Mouse (Mus musculus) CD8-positive naive resting alpha-beta T cell, adult 57 days (primary cell): ENCODE results near the gene Bcl2l12. TPM values are rescaled to one million over a fixed set of nuclear protein-coding genes. Genes with fewer than 3 reads are reported as not detected.

Experiments used
- total RNA-seq: library from RNA; stranded (reverse); gene quantifications from one replicate; pipeline ENCODE4 v1.2.4, GENCODE M21; 2023

Gene Bcl2l12
- total RNA-seq: 20.4 TPM

DNA sequence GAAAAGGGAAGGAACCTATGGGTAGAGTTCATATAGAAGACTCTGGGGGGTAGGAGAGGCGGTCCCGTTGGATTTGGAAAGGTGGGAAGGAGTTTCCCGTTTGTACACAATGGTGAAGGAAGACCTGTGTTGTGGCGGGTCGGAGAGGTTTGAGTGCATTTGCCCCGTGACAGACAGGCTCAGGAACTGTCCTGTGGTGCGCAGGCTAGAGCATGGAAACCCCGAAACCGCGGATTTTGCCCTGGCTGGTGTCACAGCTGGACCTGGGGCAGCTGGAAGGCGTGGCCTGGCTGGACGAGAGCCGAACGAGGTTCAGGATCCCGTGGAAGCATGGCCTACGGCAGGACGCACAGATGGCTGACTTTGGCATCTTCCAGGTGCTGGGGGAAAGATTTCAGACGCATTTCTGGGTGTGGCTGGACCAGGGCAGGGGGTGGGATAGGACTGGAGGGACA is at the start of gene Bcl2l12:
Gene Bcl2l12 (minus strand): TSS at position 212 of the 455 bp plus-strand sequence.

DNA sequence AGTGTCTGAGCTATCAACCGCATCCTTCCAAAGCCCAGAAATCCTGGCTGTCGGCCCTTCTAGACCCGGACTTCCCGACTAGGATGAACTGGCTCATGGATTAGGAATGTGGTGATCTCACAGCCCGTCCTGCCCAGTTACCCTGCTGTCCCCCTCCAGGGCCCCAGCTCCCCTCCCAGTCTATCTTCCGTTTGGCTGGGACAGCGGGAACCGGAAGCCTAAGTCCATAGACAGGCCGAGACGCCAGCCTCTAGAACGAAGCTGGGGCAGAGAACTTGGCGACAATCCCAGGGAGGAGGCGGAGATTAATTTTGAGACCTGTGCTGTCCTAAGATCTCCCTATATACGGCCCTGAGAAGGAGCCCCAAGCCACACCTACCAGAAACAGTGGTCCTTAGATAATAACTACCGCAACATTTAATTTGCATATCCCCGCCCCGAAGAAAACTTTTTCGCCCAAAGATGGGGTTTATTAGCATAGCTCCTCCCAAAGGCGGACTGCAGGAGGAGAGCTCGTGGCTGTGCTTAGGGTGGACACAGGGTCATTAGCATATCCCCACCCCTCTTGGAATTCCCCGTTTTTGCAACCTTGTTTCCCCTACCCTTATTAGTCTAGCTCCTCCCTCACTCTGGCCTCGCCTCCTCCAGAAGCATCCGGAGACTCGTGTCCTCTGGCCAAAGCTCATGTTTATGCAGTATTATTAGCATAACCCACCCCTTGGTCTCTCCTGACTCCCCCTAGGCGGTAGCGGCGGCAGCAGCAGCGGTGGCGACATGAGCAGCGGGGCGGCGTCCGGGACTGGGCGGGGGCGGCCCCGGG is 18.9 kb upstream of the Bcl2l12 start, which contains the start of gene Rras:
Gene Rras (plus strand): TSS at position 720 of the 820 bp plus-strand sequence.

DNA sequence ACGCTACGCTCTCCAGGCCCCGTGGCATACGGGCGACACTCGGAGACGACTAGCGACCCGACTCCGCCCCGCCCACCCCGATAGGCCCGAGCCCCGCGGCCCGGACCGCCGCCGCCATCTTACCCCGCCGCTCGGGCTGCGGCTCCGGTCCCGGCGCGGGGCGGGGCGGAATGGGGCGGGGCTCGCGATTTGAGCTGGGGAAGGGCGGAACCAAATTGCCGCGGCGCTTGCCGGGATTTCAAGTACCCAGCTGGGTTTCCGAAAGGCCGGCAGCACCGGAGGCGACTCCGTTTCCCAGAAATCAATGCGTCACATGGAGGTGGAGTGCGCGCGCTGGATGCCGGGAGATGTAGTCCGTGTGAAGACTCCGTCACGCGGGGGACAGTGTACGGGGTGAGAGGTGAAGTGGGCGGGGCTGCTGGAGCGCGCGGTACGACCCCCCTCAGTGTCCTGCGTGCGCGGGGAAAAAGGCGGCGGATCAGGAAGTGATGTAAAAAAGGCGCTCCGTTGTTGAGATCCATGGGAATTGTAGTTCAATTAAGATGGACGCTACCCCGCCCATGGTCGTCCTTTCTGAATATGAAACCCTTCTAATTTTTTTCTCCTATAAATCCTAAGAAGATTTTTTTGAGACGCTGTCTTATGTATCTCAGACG is 17.6 kb upstream of the Bcl2l12 start, which contains the start of gene Scaf1:
Gene Scaf1 (minus strand): TSS at position 407 of the 656 bp plus-strand sequence.

DNA sequence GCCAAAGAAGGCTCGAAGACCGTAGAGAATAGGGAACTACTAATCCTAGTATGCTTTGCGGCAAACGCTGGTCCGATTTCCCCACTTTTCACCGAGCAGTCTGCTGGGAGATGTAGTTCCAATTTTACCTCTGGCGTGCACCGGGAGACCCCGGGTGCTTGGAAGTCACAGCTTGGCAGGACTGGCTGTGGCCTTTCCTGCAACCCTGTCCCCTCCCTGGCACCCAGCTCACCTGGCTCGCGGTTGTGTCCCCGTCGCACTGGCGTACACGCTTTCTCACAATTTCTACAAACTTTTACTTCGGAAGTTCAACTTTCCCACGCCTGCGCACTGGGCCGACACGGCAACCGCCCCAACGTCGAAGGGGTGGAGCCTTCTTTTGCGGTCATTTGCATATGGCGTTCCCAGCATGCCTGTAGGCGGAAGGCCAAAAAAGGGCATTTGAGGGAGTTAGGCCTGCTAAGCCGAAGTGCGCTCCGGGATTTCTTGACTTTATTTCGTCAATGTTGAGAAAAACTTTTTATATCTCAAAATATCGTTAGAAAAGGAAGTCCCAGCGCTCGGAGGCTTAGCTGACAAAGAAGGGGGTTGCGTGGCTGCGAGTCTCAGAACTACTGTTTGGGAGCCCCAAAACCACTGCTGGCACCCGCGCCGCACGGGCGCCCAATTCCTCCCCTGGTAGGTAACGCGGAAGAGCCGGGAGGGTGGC is 1.1 kb downstream of the Bcl2l12 start, which contains the start of gene Irf3:
Gene Irf3 (plus strand): TSS at position 418 of the 709 bp plus-strand sequence.

DNA sequence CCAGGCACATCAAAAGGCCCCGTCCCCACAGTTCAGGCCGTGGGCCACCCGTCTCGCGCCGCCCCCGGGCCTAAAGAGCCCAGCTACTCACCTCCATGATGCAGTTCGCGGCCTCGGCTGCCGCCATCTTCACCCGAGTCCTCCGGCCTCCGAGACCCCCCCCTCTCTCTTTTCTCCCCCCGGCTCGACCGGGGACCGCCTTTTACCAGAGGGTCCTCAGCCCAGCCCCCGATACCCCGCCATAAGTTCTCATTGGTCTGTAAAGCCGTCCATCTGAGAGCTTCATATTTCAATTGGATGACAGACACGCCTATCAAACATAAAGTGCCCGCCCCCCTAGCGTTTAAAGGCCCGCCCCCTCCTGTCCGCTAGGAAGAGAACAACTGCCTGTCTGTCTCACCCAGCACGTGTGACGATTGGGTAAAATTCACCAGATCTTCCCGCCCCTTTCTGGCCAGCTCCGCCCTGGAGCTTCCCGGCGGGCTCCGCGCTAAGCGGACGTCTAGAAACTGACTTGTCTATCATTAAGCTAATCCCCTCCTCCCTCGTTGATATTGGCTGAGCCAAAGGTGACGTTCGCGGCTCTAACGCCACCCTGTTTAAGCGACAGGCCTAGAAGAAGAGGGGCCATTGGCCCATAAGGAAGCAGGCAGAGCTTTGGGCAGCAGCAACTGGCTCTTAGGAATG is 12.2 kb downstream of the Bcl2l12 start, which contains the start of gene Prmt1:
Gene Prmt1 (minus strand): TSS at position 377 of the 687 bp plus-strand sequence.

DNA sequence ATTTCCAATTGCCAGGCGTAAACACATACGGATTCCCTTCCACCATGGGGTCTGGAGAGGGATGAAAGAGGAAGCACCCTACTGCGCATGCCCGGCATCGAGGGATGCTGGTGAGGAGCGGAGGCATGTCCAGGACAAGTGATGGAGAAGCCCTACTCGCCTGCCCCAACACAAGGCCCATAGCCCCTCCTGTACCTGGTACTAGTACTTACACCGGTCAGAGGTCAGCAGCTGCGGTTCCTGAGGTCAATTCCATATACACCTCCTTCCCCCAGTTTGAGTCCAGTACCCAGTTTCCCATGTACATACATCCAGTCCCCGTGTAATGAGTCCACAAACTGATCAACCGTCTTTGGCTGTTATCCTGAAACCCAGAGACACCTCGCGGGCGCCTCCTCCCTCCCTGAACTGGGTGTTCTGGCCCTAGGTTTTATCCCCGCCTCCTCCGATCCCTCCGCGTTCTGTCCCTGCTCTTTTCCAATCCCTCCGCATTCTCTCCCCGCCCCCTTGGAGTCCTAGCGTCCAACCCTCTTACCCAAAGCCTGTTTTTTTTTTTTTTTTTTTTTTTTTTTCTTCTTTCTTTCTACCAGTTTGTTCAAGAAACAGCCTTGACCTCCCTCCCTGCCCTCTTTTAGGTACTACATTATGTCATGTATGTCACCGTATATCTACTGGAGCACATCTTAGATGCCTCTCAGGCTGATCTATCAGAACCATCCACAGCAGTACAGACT is 24.0 kb downstream of the Bcl2l12 start, which contains the start of gene Cpt1c:
Gene Cpt1c (minus strand): TSS at position 469 of the 734 bp plus-strand sequence.

DNA sequence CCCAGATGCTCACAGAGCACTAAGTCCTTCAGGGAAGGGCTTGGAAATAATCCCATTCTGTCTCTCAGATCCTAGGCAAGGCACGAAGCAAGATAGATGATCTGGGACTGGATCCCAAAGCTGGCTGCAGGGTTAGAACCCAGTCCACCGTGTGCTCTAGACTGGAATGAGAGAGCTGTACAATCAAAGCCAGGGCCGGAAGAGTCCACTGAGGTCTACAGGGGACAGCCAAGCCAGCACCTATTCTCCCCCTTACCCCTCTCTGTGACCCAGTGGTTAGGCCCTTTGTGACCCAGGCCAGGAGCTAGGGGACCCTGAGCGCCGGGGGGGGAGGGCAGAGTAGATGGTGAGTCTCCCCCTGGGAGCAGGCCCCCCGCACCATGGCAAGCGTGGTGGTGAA is 55.6 kb downstream of the Bcl2l12 start, which contains the start of gene Tsks:
Gene Tsks (plus strand): TSS at position 301 of the 400 bp plus-strand sequence.

Other genes starting within 250 kb of the Bcl2l12 start
- gene Zfp473, start 247.7 kb downstream of the Bcl2l12 start, total RNA-seq: 1.3 TPM
- gene Nup62, start 182.6 kb downstream of the Bcl2l12 start, total RNA-seq: 45.1 TPM
- 14.0 TPM for gene Il4i1, start 182.3 kb downstream of the Bcl2l12 start, total RNA-seq
- 4.8 TPM for gene Atf5, start 182.1 kb downstream of the Bcl2l12 start, total RNA-seq
- gene Akt1s1, start 149.7 kb downstream of the Bcl2l12 start, total RNA-seq: 47.0 TPM
- 80.3 TPM for gene Tbc1d17, start 149.6 kb downstream of the Bcl2l12 start, total RNA-seq
- 46.8 TPM for gene Pnkp, start 141.6 kb downstream of the Bcl2l12 start, total RNA-seq
- 26.6 TPM for gene Ptov1, start 128.9 kb downstream of the Bcl2l12 start, total RNA-seq
- gene Med25, start 106.0 kb downstream of the Bcl2l12 start, total RNA-seq: 62.0 TPM
- 23.6 TPM for gene Fuz, start 102.6 kb downstream of the Bcl2l12 start, total RNA-seq
- 88.4 TPM for gene Ap2a1, start 69.2 kb downstream of the Bcl2l12 start, total RNA-seq
- not detected for gene Tsks, start 55.5 kb downstream of the Bcl2l12 start, total RNA-seq
- gene Cpt1c, start 23.9 kb downstream of the Bcl2l12 start, total RNA-seq: not detected
- 147 TPM for gene Prmt1, start 12.1 kb downstream of the Bcl2l12 start, total RNA-seq
- 127 TPM for gene Irf3, start 1.1 kb downstream of the Bcl2l12 start, total RNA-seq
- gene Scaf1, start 17.7 kb upstream of the Bcl2l12 start, total RNA-seq: 77.3 TPM
- 11.4 TPM for gene Rras, start 19.2 kb upstream of the Bcl2l12 start, total RNA-seq
- 65.4 TPM for gene Prr12, start 54.2 kb upstream of the Bcl2l12 start, total RNA-seq
- gene Nosip, start 63.7 kb upstream of the Bcl2l12 start, total RNA-seq: 59.3 TPM
- 1.7 TPM for gene Prrg2, start 64.0 kb upstream of the Bcl2l12 start, total RNA-seq
- 28.4 TPM for gene Rcn3, start 93.5 kb upstream of the Bcl2l12 start, total RNA-seq
- 49.4 TPM for gene Fcgrt, start 105.1 kb upstream of the Bcl2l12 start, total RNA-seq
- gene Rps11, start 125.7 kb upstream of the Bcl2l12 start, total RNA-seq: 3,136 TPM
- gene Rpl13a, start 130.0 kb upstream of the Bcl2l12 start, total RNA-seq: 5,943 TPM
- gene Gm45713, start 137.5 kb upstream of the Bcl2l12 start, total RNA-seq: 1.6 TPM
- gene Flt3l, start 137.7 kb upstream of the Bcl2l12 start, total RNA-seq: 167 TPM
- 32.4 TPM for gene Pih1d1, start 155.6 kb upstream of the Bcl2l12 start, total RNA-seq
- 60.3 TPM for gene Aldh16a1, start 155.9 kb upstream of the Bcl2l12 start, total RNA-seq
- not detected for gene Slc17a7, start 165.2 kb upstream of the Bcl2l12 start, total RNA-seq
- gene Gfy, start 180.9 kb upstream of the Bcl2l12 start, total RNA-seq: not detected
- not detected for gene Pth2, start 182.3 kb upstream of the Bcl2l12 start, total RNA-seq
- 0.83 TPM for gene Ccdc155, start 206.2 kb upstream of the Bcl2l12 start, total RNA-seq
- gene Dkkl1, start 213.4 kb upstream of the Bcl2l12 start, total RNA-seq: not detected
- gene Tead2, start 217.0 kb upstream of the Bcl2l12 start, total RNA-seq: not detected
- gene Cd37, start 240.4 kb upstream of the Bcl2l12 start, total RNA-seq: 321 TPM
- not detected for gene Slc6a16, start 242.4 kb upstream of the Bcl2l12 start, total RNA-seq